Mouse (Mus musculus) brain, embryonic 14.5 days (tissue): ENCODE measurements around the gene P3h2. TPM values are rescaled to one million over a fixed set of nuclear protein-coding genes. Genes with fewer than 3 reads are reported as not detected.

Experiments used
- DNase-seq: peaks from one replicate; pipeline ENCODE4 v3.0.0-alpha.2; 2011; ENCODE audit warnings: low read depth
- CTCF ChIP-seq: fragments of 200-500 bp; IDR thresholded peaks from 2 replicates; pipeline ENCODE4 v1.5.1; 2012; ENCODE audit warnings: inconsistent platforms, mild to moderate bottlenecking, moderate library complexity, borderline replicate concordance; ENCODE audit not compliant: insufficient read depth, insufficient read length; ENCODE audit errors: extremely low read depth
- POLR2A ChIP-seq: fragments of 200-500 bp; IDR thresholded peaks from 2 replicates; pipeline ENCODE4 v1.6.1; 2012; ENCODE audit warnings: mild to moderate bottlenecking, inconsistent platforms, borderline replicate concordance; ENCODE audit not compliant: poor library complexity, insufficient read depth, insufficient read length, severe bottlenecking; ENCODE audit errors: extremely low read depth
- polyA plus RNA-seq: library from polyadenylated mRNA; depleted of rRNA; stranded (reverse); fragments of >200 nt; gene quantifications from 2 replicates; pipeline ENCODE4 v1.2.3, GENCODE M21; 2012

P3h2 gene
- polyA plus RNA-seq, 1 experiment: 1.5 TPM

GRCm38 (mm10) chr16:26029424-26030012 is 76.1 kb downstream of the P3h2 start:
- DNase-seq: peak; percentile 83
- TF ChIP-seq POLR2A (no peak), CTCF (no peak)

- TF ChIP-seq POLR2A: no peak
- no peak for DNase-seq
Measured at GRCm38 (mm10) chr16:26026416-26026815, 79.2 kb downstream of the P3h2 start.

GRCm38 (mm10) chr16:26024543-26024942 is 81.0 kb downstream of the P3h2 start:
- DNase-seq: peak; percentile 24
- TF ChIP-seq CTCF: no peak
- TF ChIP-seq POLR2A: no peak

- peak; percentile 35 for DNase-seq
- TF ChIP-seq POLR2A: no peak
- no peak for TF ChIP-seq CTCF
Measured at GRCm38 (mm10) chr16:26023352-26023751, 82.2 kb downstream of the P3h2 start.

- peak; percentile 25 for DNase-seq
- no peak for TF ChIP-seq POLR2A
- TF ChIP-seq CTCF: peak; percentile 11; the same call in 1 of the 2 replicates
Measured at GRCm38 (mm10) chr16:26021759-26022158, 83.8 kb downstream of the P3h2 start.

- no peak for DNase-seq
- TF ChIP-seq CTCF: no peak
- TF ChIP-seq POLR2A: no peak
Measured at GRCm38 (mm10) chr16:26005811-26006210, 99.8 kb downstream of the P3h2 start.

DNA sequence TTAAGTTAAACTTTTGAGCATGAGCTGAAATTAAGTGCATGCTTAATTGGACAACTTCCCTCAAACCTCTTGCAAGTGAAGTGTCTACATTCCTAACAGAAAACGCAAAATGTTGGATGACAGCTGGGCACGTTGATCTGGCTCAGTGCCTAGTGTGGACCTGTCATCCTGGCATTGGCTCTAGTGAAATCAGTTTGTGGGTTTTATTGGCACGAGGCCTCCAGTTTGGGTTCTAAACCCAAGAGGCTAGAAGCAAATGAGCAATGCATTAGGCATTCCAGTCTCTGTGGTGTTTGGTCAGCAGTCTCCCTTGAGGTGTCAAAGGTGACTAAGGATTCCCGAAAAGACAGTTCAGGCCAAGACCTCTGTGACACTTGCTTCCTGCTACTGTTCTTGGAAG is 102.3 kb downstream of the P3h2 start:
- peak; percentile 57 for DNase-seq
- no peak for TF ChIP-seq POLR2A
- TF ChIP-seq CTCF: no peak

GRCm38 (mm10) chr16:26002848-26003247 is 102.7 kb downstream of the P3h2 start:
- DNase-seq: peak; percentile 40
- no peak for TF ChIP-seq CTCF
- no peak for TF ChIP-seq POLR2A

- TF ChIP-seq POLR2A: no peak
- TF ChIP-seq CTCF: no peak
- no peak for DNase-seq
Measured at GRCm38 (mm10) chr16:25994605-25995004, 111.0 kb downstream of the P3h2 start.

- DNase-seq: no peak
- no peak for TF ChIP-seq CTCF
- TF ChIP-seq POLR2A: no peak
Measured at GRCm38 (mm10) chr16:25987221-25987620, 118.4 kb downstream of the P3h2 start.

GRCm38 (mm10) chr16:25983635-25984034 is 121.9 kb downstream of the P3h2 start:
- peak; percentile 49; the same call in 1 of the 2 replicates for TF ChIP-seq CTCF
- TF ChIP-seq POLR2A: no peak
- DNase-seq: peak; percentile 41

GRCm38 (mm10) chr16:25979037-25979436 is 126.5 kb downstream of the P3h2 start:
- TF ChIP-seq POLR2A (no peak), CTCF (no peak)
- DNase-seq: no peak

- no peak for DNase-seq
- TF ChIP-seq CTCF: no peak
- no peak for TF ChIP-seq POLR2A
Measured at GRCm38 (mm10) chr16:25977210-25977609, 128.4 kb downstream of the P3h2 start.

GRCm38 (mm10) chr16:25971285-25971684 is 134.3 kb downstream of the P3h2 start:
- no peak for DNase-seq
- TF ChIP-seq CTCF (no peak), POLR2A (no peak)
